ENCODE assay signal across 19 mouse cellular contexts in the genomic region with DNA sequence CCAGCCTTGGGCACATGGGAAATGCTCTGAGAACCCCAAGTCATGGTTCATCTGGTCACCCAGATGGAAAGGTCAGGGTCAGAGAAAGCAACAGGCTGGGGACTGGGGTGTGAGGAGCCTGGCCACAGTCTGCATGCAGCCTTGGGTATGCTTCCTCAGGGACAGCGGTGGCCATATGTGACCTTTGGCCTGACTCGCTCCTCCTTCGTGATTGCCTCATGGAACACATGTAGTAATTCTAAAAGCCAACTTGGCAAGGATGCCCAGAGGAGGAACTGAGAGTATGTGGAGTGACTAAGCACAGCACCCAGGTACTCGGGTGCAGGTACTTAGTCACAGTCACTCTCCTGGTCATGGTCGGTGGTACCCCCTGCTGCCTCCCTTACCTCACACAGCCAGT. TPM values are rescaled to one million over a fixed set of nuclear protein-coding genes. Genes with fewer than 3 reads are reported as not detected.
"Had no signal": no experiment of that assay in that cellular context is flagged by ENCODE, and none has a peak within 500 bp of the region (broad histone marks: within the 10 kb centered on the region; RNA-seq: fewer than 3 reads in every experiment).

No protein-coding gene starts in this region.

- ATAC-seq: lung, postnatal 0 days had no signal

- H3K4me2 ChIP-seq: kidney, embryonic 15.5 days; limb, embryonic 12.5 days; liver, embryonic 11.5 days; liver, embryonic 15.5 days; neural tube, embryonic 15.5 days had no signal

- H3K9me3 ChIP-seq: kidney, embryonic 15.5 days; liver, embryonic 15.5 days; neural tube, embryonic 15.5 days had no signal

- H3K4me1 ChIP-seq: liver, embryonic 15.5 days had no signal

- DNase-seq: kidney, postnatal 14 days; layer of hippocampus, adult 9-11 months; layer of hippocampus, postnatal 36 days; lung, adult 2 months; lung, postnatal 36 days; midbrain, embryonic 14.5 days; right cerebral cortex, adult 18-20 months; right cerebral cortex, postnatal 25 days; thymus, adult 18-20 months; thymus, postnatal 14 days had no signal

- H3K9ac ChIP-seq: kidney, embryonic 15.5 days; limb, embryonic 12.5 days; liver, embryonic 15.5 days; neural tube, embryonic 15.5 days had no signal

- H3K36me3 ChIP-seq: kidney, embryonic 15.5 days; limb, embryonic 12.5 days; liver, embryonic 15.5 days; midbrain, embryonic 10.5 days; neural tube, embryonic 15.5 days had no signal

- H3K4me3 ChIP-seq: kidney, embryonic 15.5 days; limb, embryonic 12.5 days; liver, embryonic 15.5 days; midbrain, embryonic 10.5 days; myocyte; neural tube, embryonic 15.5 days had no signal

- H3K27ac ChIP-seq: kidney, embryonic 15.5 days; limb, embryonic 12.5 days; liver, embryonic 15.5 days; midbrain, embryonic 10.5 days; neural tube, embryonic 15.5 days had no signal

RNA-seq across cellular contexts. Expression of gene Klhdc7a, which starts 33.1 kb away (rescaled TPM):
- total RNA-seq: megakaryocyte, adult 5-6 weeks had no signal
- polyA plus RNA-seq: limb, embryonic 12.5 days; myocyte had no signal
